Mouse (Mus musculus) lung, postnatal 0 days (tissue): ENCODE data around the gene A3galt2.

Experiments used
- CTCF ChIP-seq: IDR thresholded peaks from 2 replicates; pipeline ENCODE4 v1.5.1; 2016; ENCODE audit warnings: antibody characterized with exemption, mild to moderate bottlenecking
- EP300 ChIP-seq: IDR thresholded peaks from 2 replicates; pipeline ENCODE4 v1.6.1; 2016; ENCODE audit warnings: antibody characterized with exemption, mild to moderate bottlenecking, control low read depth

- TF ChIP-seq CTCF (no peak), EP300 (no peak)
Observed at GRCm38 (mm10) chr4:128794198-128794597, 39.0 kb downstream of the A3galt2 start.
